Mouse (Mus musculus) neural tube, embryonic 12.5 days (tissue): ENCODE data around the gene Mrpl43. TPM values are rescaled to one million over a fixed set of nuclear protein-coding genes. Genes with fewer than 3 reads are reported as not detected.

Source experiments
- ATAC-seq: fragments of 200-750 bp; cut with Nextera tagmentation; 2 replicates; pipeline ENCODE4 v1.8.0; 2017; ENCODE audit warnings: low read depth, mild to moderate bottlenecking, moderate TSS enrichment, moderate library complexity; ENCODE audit not compliant: low FRiP score
- H3K27ac ChIP-seq: fragments of 300-500 bp; sonication (generic); 2 replicates; pipeline ENCODE4 v1.5.1; 2016
- H3K27me3 ChIP-seq: fragments of 300-500 bp; sonication (generic); replicated peaks from 2 replicates; pipeline ENCODE4 v1.6.1; 2016; ENCODE audit warnings: mild to moderate bottlenecking
- H3K36me3 ChIP-seq: fragments of 300-500 bp; sonication (generic); 2 replicates; pipeline ENCODE4 v1.6.1; 2016; ENCODE audit warnings: mild to moderate bottlenecking
- H3K4me1 ChIP-seq: fragments of 300-500 bp; sonication (generic); 2 replicates; pipeline ENCODE4 v1.6.1; 2016
- H3K4me2 ChIP-seq: fragments of 300-500 bp; sonication (generic); replicated peaks from 2 replicates; pipeline ENCODE4 v1.6.1; 2016; ENCODE audit warnings: mild to moderate bottlenecking
- H3K4me3 ChIP-seq: fragments of 300-500 bp; sonication (generic); 2 replicates; pipeline ENCODE4 v1.5.1; 2016
- H3K9ac ChIP-seq: fragments of 300-500 bp; sonication (generic); 2 replicates; pipeline ENCODE4 v1.6.1; 2016; ENCODE audit warnings: mild to moderate bottlenecking
- H3K9me3 ChIP-seq: fragments of 300-500 bp; sonication (generic); 2 replicates; pipeline ENCODE4 v1.6.1; 2016; ENCODE audit warnings: mild to moderate bottlenecking
- WGBS: fragments of 180-500 bp; shearing (Covaris S2); methylation state at CpG from one replicate; pipeline ENCODE4 v1.1.7; 2016; 5-methylcytosine and 5-hydroxymethylcytosine counted together
- polyA plus RNA-seq: library from polyadenylated mRNA; unstranded; fragments of >200 nt; fragmentation: Nextera tagmentation; extraction: Ambion mirVana; gene quantifications from 2 replicates; pipeline ENCODE4 v1.2.1, GENCODE M21; 2016

The Mrpl43 gene
- polyA plus RNA-seq, 1 experiment from 2014 or later = 82.9 TPM

DNA sequence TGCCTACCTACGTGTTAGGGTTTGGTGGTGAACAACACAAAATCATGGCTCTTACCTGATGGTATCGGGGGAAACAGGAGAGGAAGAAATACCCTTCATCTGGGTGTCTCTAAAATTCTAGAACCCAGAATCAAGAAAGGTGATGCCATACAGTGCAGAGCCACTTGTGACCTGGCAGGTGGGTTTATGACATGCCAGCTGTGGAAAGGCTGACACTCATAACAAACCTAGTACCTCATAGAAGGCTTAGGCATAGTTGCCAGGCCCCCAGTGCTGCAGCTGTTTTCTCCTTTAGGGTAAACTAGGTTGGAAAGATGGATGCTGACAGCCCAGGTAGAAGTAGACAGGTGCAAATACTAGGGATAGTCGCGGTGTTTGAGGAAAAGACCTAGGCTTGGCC is 21.8 kb downstream of the Mrpl43 start:
- H3K9me3 ChIP-seq = no peaks in the 10 kb centered on the region
- no peaks in the 10 kb centered on the region for H3K27me3 ChIP-seq
- H3K36me3 ChIP-seq = peaks cover 26% of the 10 kb centered on the region
- H3K4me2 ChIP-seq = no peak overlapping the region
- no peak overlapping the region for H3K27ac ChIP-seq
- H3K4me1 ChIP-seq = 0 out of 2 replicates have a peak, but pooled peaks cover 5% of the 10 kb centered on the region
- no peak overlapping the region for H3K9ac ChIP-seq
- 91% methylated on average over 4 of the region's 4 CpGs for WGBS
- ATAC-seq = no peak
- no peak overlapping the region for H3K4me3 ChIP-seq

- ATAC-seq = no peak
- Histone ChIP-seq H3K36me3 (peaks cover 34% of the 10 kb centered on the region), H3K27ac (no peak overlapping the region), H3K4me3 (no peak overlapping the region), H3K4me1 (no peaks in the 10 kb centered on the region), H3K4me2 (no peak overlapping the region), H3K9me3 (no peaks in the 10 kb centered on the region), H3K9ac (no peak overlapping the region), H3K27me3 (no peaks in the 10 kb centered on the region)
- WGBS = 91% methylated on average over 6 of the region's 6 CpGs
These were observed 22.9 kb downstream of the Mrpl43 start for GRCm38 (mm10) chr19:44983366-44983765.

DNA sequence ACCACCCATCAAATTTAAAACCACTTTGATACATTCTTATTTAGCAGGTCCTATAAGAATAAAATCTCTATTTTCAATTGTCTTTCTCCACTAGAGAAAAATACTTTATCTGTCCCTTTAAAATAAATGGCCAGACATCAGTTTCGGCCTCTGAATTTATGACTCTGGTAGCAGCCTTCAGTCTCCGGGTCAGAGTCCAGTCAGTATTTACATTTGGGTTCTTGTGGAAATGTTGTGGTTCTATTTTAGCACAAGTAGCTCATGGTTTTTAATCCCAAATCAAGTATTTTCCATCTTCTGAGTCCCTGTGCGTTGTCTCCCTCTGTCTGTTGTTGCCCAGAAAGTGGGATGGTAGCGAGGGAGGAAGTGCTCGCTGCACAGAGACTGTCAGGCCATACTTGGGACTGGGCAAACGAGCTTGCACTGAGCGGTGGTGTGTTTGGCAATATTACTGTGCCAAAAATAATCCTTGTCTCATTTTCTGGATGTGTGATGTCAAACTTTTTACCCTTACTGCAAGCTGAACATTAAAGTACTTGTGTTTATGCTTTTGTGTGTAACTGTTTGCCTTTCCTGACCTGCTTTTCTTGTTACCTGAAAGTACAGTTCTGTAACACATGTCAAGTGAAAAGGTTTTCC is 23.6 kb downstream of the Mrpl43 start:
- ATAC-seq = no peak
- Histone ChIP-seq H3K36me3 (peaks cover 41% of the 10 kb centered on the region), H3K9me3 (no peaks in the 10 kb centered on the region), H3K4me3 (no peak overlapping the region), H3K4me1 (no peaks in the 10 kb centered on the region), H3K9ac (no peak overlapping the region), H3K27me3 (no peaks in the 10 kb centered on the region), H3K27ac (no peak overlapping the region), H3K4me2 (no peak overlapping the region)
- WGBS = 89% methylated on average over 7 of the region's 7 CpGs

DNA sequence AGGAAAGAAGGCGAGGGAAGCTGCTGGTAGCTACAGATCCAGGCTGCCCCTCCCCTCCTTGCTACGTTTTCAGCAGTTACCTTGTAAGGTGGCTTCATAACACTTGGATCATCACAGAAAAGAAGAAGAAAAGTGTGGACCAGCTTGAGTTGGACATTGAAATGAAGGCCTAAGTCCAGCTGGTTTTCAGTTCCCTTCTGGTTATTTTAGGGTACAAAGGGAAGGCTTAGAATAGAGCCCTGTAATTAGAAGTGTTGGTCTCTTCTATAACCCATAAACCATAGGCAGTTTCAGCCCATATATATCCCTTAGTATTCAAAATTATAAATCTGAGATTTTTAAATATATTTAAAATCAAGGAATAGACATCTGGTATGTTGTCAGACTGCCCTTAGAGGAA is 25.5 kb downstream of the Mrpl43 start:
- 81% methylated on average over 2 of the region's 2 CpGs for WGBS
- Histone ChIP-seq H3K9me3 (no peaks in the 10 kb centered on the region), H3K27me3 (no peaks in the 10 kb centered on the region), H3K36me3 (peaks cover 59% of the 10 kb centered on the region), H3K4me2 (no peak overlapping the region), H3K27ac (no peak overlapping the region), H3K4me1 (no peaks in the 10 kb centered on the region), H3K4me3 (no peak overlapping the region), H3K9ac (no peak overlapping the region)
- ATAC-seq = no peak

DNA sequence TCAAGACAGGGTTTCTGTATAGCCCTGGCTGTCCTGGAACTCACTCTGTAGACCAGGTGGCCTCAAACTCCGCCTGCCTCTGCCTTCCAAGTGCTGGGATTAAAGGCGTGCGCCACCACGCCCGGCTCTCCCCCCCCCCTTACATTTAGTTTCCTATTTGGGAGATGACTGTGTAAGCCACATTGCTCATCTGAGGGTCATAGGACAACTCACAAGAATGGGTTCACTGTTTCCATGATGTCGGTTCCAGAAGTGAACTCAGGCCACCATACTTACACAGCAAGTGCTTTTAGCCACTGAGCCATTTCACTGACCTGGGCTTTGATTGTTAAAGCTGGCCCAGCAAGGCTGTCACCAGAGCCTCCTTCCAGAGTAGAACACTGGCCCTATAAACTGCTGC is 29.1 kb downstream of the Mrpl43 start:
- Histone ChIP-seq H3K4me3 (no peak overlapping the region), H3K36me3 (peaks cover 90% of the 10 kb centered on the region), H3K9ac (no peak overlapping the region), H3K27me3 (no peaks in the 10 kb centered on the region), H3K4me2 (no peak overlapping the region), H3K27ac (no peak overlapping the region), H3K4me1 (no peaks in the 10 kb centered on the region), H3K9me3 (no peaks in the 10 kb centered on the region)
- ATAC-seq = no peak
- 89% methylated on average over 6 of the region's 6 CpGs for WGBS

GRCm38 (mm10) chr19:44976636-44977035 is 29.6 kb downstream of the Mrpl43 start:
- Histone ChIP-seq H3K27ac (no peak overlapping the region), H3K27me3 (no peaks in the 10 kb centered on the region), H3K36me3 (peaks cover 90% of the 10 kb centered on the region), H3K9me3 (no peaks in the 10 kb centered on the region), H3K4me1 (no peaks in the 10 kb centered on the region), H3K4me3 (no peak overlapping the region), H3K4me2 (no peak overlapping the region), H3K9ac (no peak overlapping the region)
- 77% methylated on average over 6 of the region's 6 CpGs for WGBS
- no peak for ATAC-seq

DNA sequence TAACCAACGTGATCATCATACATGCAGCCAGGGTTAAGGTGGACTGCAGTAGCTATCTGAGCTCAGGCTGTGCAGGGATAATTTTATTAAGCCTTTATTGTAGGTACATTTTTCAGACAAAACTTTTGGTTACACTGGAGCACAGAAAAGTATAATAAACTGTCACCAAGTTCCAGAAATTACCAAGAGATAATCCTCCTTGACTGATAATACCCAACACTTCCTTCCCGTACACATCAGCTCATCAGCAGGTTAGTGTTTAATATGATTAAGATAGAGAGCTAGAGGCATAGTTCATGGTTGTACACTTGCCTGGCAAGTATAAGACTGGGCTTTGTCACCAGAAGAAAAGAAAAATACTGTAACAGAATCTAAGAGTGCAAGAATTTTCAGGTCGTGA is 37.9 kb downstream of the Mrpl43 start:
- ATAC-seq = no peak
- WGBS = 94% methylated on average over 3 of the region's 3 CpGs
- Histone ChIP-seq H3K9me3 (no peaks in the 10 kb centered on the region), H3K27me3 (no peaks in the 10 kb centered on the region), H3K9ac (no peak overlapping the region), H3K4me1 (no peaks in the 10 kb centered on the region), H3K36me3 (peaks cover 85% of the 10 kb centered on the region), H3K27ac (no peak overlapping the region), H3K4me2 (no peak overlapping the region), H3K4me3 (no peak overlapping the region)

- no peak for ATAC-seq
- Histone ChIP-seq H3K9ac (no peak overlapping the region), H3K9me3 (no peaks in the 10 kb centered on the region), H3K36me3 (peaks cover 74% of the 10 kb centered on the region), H3K27ac (no peak overlapping the region), H3K4me3 (no peak overlapping the region), H3K4me1 (no peaks in the 10 kb centered on the region), H3K4me2 (no peak overlapping the region), H3K27me3 (no peaks in the 10 kb centered on the region)
- 98% methylated on average over 1 of the region's 1 CpGs for WGBS
These were observed 40.3 kb downstream of the Mrpl43 start for GRCm38 (mm10) chr19:44965978-44966377.

DNA sequence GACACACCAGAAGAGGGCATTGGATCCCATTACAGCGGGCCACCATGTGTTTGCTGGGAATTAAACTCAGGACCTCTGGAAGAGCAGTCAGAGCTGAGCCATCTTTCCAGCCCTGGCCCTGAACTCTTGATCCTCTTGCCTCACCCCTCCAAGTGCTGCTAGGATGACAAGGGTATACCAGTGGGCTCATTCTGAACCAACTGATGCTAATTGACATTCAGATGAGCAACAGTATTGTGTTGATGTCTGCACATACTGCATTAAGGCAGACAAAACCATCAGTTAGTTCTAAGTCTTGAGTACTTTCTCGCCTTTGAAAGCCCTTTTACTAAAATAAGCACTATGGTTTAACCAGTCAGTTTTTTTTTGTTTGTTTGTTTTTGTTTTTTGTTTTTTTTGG is 46.6 kb downstream of the Mrpl43 start:
- no peak for ATAC-seq

More for the DNA sequence above, 46.6 kb downstream of the Mrpl43 start:
- Histone ChIP-seq H3K9me3 (no peaks in the 10 kb centered on the region), H3K36me3 (peaks cover 67% of the 10 kb centered on the region), H3K27ac (no peak overlapping the region), H3K9ac (no peak overlapping the region), H3K27me3 (no peaks in the 10 kb centered on the region), H3K4me2 (no peak overlapping the region), H3K4me1 (no peaks in the 10 kb centered on the region), H3K4me3 (no peak overlapping the region)
- 95% methylated on average over 2 of the region's 2 CpGs for WGBS

Other genes with a start within 250 kb of the Mrpl43 start
- 37.2 and 38.9 TPM in 2 replicates for gene Slf2, start 75.3 kb downstream of the Mrpl43 start, polyA plus RNA-seq
- gene Sema4g, start 17.3 kb downstream of the Mrpl43 start, polyA plus RNA-seq = 10.1 and 10.8 TPM in 2 replicates
- gene Twnk, start 779 bp downstream of the Mrpl43 start, polyA plus RNA-seq = 21.4 and 22.8 TPM in 2 replicates
- gene Lzts2, start 8.0 kb upstream of the Mrpl43 start, polyA plus RNA-seq = 68.5 and 70.0 TPM in 2 replicates
- 0.63 and 0.72 TPM in 2 replicates for gene Pdzd7, start 39.3 kb upstream of the Mrpl43 start, polyA plus RNA-seq
- gene Sfxn3, start 41.1 kb upstream of the Mrpl43 start, polyA plus RNA-seq = 38.3 and 41.2 TPM in 2 replicates
- 0.46 and 0.57 TPM in 2 replicates for gene Kazald1, start 68.8 kb upstream of the Mrpl43 start, polyA plus RNA-seq
- 2.0 and 2.4 TPM in 2 replicates for gene Tlx1, start 144.2 kb upstream of the Mrpl43 start, polyA plus RNA-seq
- gene Lbx1, start 229.4 kb upstream of the Mrpl43 start, polyA plus RNA-seq = 20.3 and 21.3 TPM in 2 replicates